Mouse (Mus musculus): ENCODE data around the gene Dnajc17.

DNA sequence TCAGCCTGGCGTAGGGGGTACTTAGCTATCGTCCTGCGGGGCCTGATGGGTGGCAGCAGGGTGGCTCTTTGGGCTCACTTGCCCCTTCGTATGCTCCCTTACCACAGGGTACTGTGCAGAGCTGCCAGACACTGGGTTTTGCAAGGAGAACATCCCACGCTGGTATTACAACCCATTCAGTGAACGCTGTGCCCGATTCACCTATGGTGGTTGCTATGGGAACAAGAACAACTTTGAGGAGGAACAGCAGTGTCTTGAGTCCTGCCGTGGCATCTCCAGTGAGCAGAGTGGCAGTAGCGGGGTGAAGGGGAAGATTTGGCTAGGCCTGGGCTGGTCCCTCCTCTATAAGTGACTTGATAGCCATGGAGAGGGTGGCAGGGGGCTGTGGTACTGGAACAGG lies 39.3 kb upstream of the Dnajc17 start:
- TF ChIP-seq POLR2A (IDR thresholded peaks at IDR 0.05; ENCODE audit: insufficient read depth, low read depth, low read length) (no peak), CTCF (IDR thresholded peaks at IDR 0.05) (no peak), EP300 (IDR thresholded peaks at IDR 0.05; ENCODE audit: insufficient read depth, low read depth, low read length) (no peak)
